Mouse (Mus musculus) bone marrow macrophage, adult 2 months (primary cell): Measurements from ENCODE around the gene Uba7.

Experiments
- CTCF ChIP-seq: IDR thresholded peaks from 2 replicates; pipeline ENCODE4 v1.5.1; 2012; ENCODE audit warnings: low read depth, mild to moderate bottlenecking, low read length, moderate library complexity
- POLR2A ChIP-seq: IDR thresholded peaks from 2 replicates; pipeline ENCODE4 v1.6.1; 2012; ENCODE audit warnings: mild to moderate bottlenecking, low read depth, low read length, borderline replicate concordance

DNA sequence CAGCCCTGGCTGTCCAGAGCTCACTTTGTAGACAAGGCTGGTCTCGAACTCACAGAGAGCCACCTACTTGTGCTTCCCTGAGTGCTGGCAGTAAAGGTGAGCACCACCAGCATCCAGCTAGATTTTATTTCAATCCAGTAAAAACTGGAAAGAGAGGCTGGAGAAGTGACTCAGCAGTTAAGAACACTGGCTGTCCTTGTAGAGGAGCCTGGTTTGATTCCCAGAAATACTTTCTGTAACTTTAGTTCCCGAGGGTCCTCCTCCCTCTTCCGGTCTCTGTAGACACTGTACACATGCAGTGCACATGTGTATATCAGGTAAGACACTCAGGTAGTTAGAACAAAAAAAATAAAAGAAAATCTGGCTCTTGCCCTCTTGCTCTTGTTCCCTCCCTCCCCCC, 12.6 kb downstream of the Uba7 start:
- TF ChIP-seq CTCF (no peak), POLR2A (no peak)
